Mouse (Mus musculus): Measurements from ENCODE around the gene Slc39a10. TPM values are rescaled to one million over a fixed set of nuclear protein-coding genes. Genes with fewer than 3 reads are reported as not detected.

Gene Slc39a10
- total and polyA plus RNA-seq, 2 experiments from 2014 or later = 8.4 to 29.7 TPM

GRCm38 (mm10) chr1:46853317-46854035 lies 39.2 kb downstream of the Slc39a10 start:
- DNase-seq (ENCODE audit: low spot score) (peak; percentile 97), ATAC-seq (ENCODE audit: insufficient read depth, low read depth) (peak; percentile 93)
- Histone ChIP-seq H3K27ac (ENCODE audit: low read depth) (peak overlapping the region; percentile 100), H3K4me1 (ENCODE audit: control insufficient read depth, insufficient read depth) (peaks cover 13% of the 10 kb centered on the region; the same call in 1 of the 2 replicates), H3K4me3 (ENCODE audit: low read depth, low read length) (peak overlapping the region; percentile 99), H3K36me3 (replicated peaks; ENCODE audit: control insufficient read depth, insufficient read depth, low read length) (no peaks in the 10 kb centered on the region), H3K9ac (replicated peaks; ENCODE audit: low read depth, low read length) (peak overlapping the region; percentile 99), H3K4me2 (ENCODE audit: low read depth, low read length) (peak overlapping the region; percentile 91), H3K27me3 (ENCODE audit: control insufficient read depth, insufficient read depth, low read length) (no peaks in the 10 kb centered on the region), H3K9me3 (replicated peaks; ENCODE audit: control insufficient read depth, low read length) (no peaks in the 10 kb centered on the region)
- TF ChIP-seq CTCF (IDR thresholded peaks at IDR 0.05; ENCODE audit: low read depth) (peak; percentile 15; the same call in 1 of the 2 replicates), EP300 (IDR thresholded peaks at IDR 0.05; ENCODE audit: low read depth) (0 out of 2 replicates have a peak, but pooled peaks have one; percentile 46)
- under 1% methylated on average over 85 of the region's 86 CpGs for WGBS

- H3K9ac ChIP-seq (replicated peaks; ENCODE audit: low read depth, low read length) = peak overlapping the region; percentile 99
- ATAC-seq (ENCODE audit: insufficient read depth, low read depth) (peak; percentile 43), DNase-seq (ENCODE audit: low spot score) (peak; percentile 67)
- H3K27ac ChIP-seq (ENCODE audit: low read depth) = peak overlapping the region; percentile 100
- under 1% methylated on average over 67 of the region's 75 CpGs for WGBS
- H3K27me3 ChIP-seq (ENCODE audit: control insufficient read depth, insufficient read depth, low read length) = no peaks in the 10 kb centered on the region
- H3K36me3 ChIP-seq (replicated peaks; ENCODE audit: control insufficient read depth, insufficient read depth, low read length) = no peaks in the 10 kb centered on the region
- peaks cover 13% of the 10 kb centered on the region; the same call in 1 of the 2 replicates for H3K4me1 ChIP-seq (ENCODE audit: control insufficient read depth, insufficient read depth)
- TF ChIP-seq CTCF (IDR thresholded peaks at IDR 0.05; ENCODE audit: low read depth) (no peak), EP300 (IDR thresholded peaks at IDR 0.05; ENCODE audit: low read depth) (no peak; the same call in 1 of the 2 replicates)
- H3K4me2 ChIP-seq (ENCODE audit: low read depth, low read length) = peak overlapping the region; percentile 91
- H3K4me3 ChIP-seq (ENCODE audit: low read depth, low read length) = peak overlapping the region; percentile 99
- H3K9me3 ChIP-seq (replicated peaks; ENCODE audit: control insufficient read depth, low read length) = no peaks in the 10 kb centered on the region
These were observed 39.9 kb downstream of the Slc39a10 start for GRCm38 (mm10) chr1:46852600-46853272.

GRCm38 (mm10) chr1:46852216-46852599 lies 40.4 kb downstream of the Slc39a10 start:
- WGBS = 4% methylated on average over 4 of the region's 4 CpGs
- H3K36me3 ChIP-seq (replicated peaks; ENCODE audit: control insufficient read depth, insufficient read depth, low read length) = no peaks in the 10 kb centered on the region
- ATAC-seq (ENCODE audit: insufficient read depth, low read depth) = no peak
- peak overlapping the region; percentile 100 for H3K27ac ChIP-seq (ENCODE audit: low read depth)
- peak overlapping the region; percentile 91 for H3K4me2 ChIP-seq (ENCODE audit: low read depth, low read length)
- H3K4me1 ChIP-seq (ENCODE audit: control insufficient read depth, insufficient read depth) = peaks cover 13% of the 10 kb centered on the region; the same call in 1 of the 2 replicates
- H3K4me3 ChIP-seq (ENCODE audit: low read depth, low read length) = peak overlapping the region; percentile 99
- H3K9ac ChIP-seq (replicated peaks; ENCODE audit: low read depth, low read length) = peak overlapping the region; percentile 99
- no peak for DNase-seq (ENCODE audit: low spot score)
- TF ChIP-seq CTCF (IDR thresholded peaks at IDR 0.05; ENCODE audit: low read depth) (no peak), EP300 (IDR thresholded peaks at IDR 0.05; ENCODE audit: low read depth) (no peak)
- no peaks in the 10 kb centered on the region for H3K9me3 ChIP-seq (replicated peaks; ENCODE audit: control insufficient read depth, low read length)
- no peaks in the 10 kb centered on the region for H3K27me3 ChIP-seq (ENCODE audit: control insufficient read depth, insufficient read depth, low read length)

- WGBS = 68% methylated on average over 4 of the region's 4 CpGs
- no peak for DNase-seq (ENCODE audit: low spot score)
- Histone ChIP-seq H3K4me3 (ENCODE audit: low read depth, low read length) (no peak overlapping the region), H3K4me2 (ENCODE audit: low read depth, low read length) (peak overlapping the region; percentile 91; the same call in 1 of the 2 replicates), H3K27me3 (ENCODE audit: control insufficient read depth, insufficient read depth, low read length) (no peaks in the 10 kb centered on the region), H3K4me1 (ENCODE audit: control insufficient read depth, insufficient read depth) (peaks cover 13% of the 10 kb centered on the region; the same call in 1 of the 2 replicates), H3K36me3 (replicated peaks; ENCODE audit: control insufficient read depth, insufficient read depth, low read length) (no peaks in the 10 kb centered on the region), H3K9ac (replicated peaks; ENCODE audit: low read depth, low read length) (no peak overlapping the region), H3K9me3 (replicated peaks; ENCODE audit: control insufficient read depth, low read length) (no peaks in the 10 kb centered on the region), H3K27ac (ENCODE audit: low read depth) (peak overlapping the region; percentile 7; the same call in 1 of the 2 replicates)
- TF ChIP-seq CTCF (IDR thresholded peaks at IDR 0.05; ENCODE audit: low read depth) = no peak
- no peak for TF ChIP-seq EP300 (IDR thresholded peaks at IDR 0.05; ENCODE audit: low read depth)
- no peak for ATAC-seq (ENCODE audit: insufficient read depth, low read depth)
These were observed 41.1 kb downstream of the Slc39a10 start for GRCm38 (mm10) chr1:46851586-46851985.

- Histone ChIP-seq H3K27me3 (ENCODE audit: control insufficient read depth, insufficient read depth, low read length) (no peaks in the 10 kb centered on the region), H3K27ac (ENCODE audit: low read depth) (no peak overlapping the region), H3K9me3 (replicated peaks; ENCODE audit: control insufficient read depth, low read length) (no peaks in the 10 kb centered on the region), H3K4me3 (ENCODE audit: low read depth, low read length) (no peak overlapping the region), H3K9ac (replicated peaks; ENCODE audit: low read depth, low read length) (no peak overlapping the region), H3K36me3 (replicated peaks; ENCODE audit: control insufficient read depth, insufficient read depth, low read length) (no peaks in the 10 kb centered on the region), H3K4me2 (ENCODE audit: low read depth, low read length) (no peak overlapping the region), H3K4me1 (ENCODE audit: control insufficient read depth, insufficient read depth) (peaks cover 12% of the 10 kb centered on the region; the same call in 1 of the 2 replicates)
- TF ChIP-seq CTCF (IDR thresholded peaks at IDR 0.05; ENCODE audit: low read depth) (peak; percentile 80), EP300 (IDR thresholded peaks at IDR 0.05; ENCODE audit: low read depth) (no peak)
- DNase-seq (ENCODE audit: low spot score) = peak; percentile 65
- 50% methylated on average over 1 of the region's 1 CpGs for WGBS
- ATAC-seq (ENCODE audit: insufficient read depth, low read depth) = no peak
These were observed 42.9 kb downstream of the Slc39a10 start for GRCm38 (mm10) chr1:46849758-46850157.
